Mouse (Mus musculus) heart, postnatal 0 days (tissue): ENCODE results near the gene Tenm2. TPM values are rescaled to one million over a fixed set of nuclear protein-coding genes. Genes with fewer than 3 reads are reported as not detected.

Experiments used
- ATAC-seq: fragments of 200-750 bp; cut with Nextera tagmentation; 2 replicates; pipeline ENCODE4 v1.8.0; 2017; ENCODE audit warnings: low read depth, moderate number of reproducible peaks, moderate library complexity; ENCODE audit not compliant: insufficient read depth
- DNase-seq: peaks from one replicate; pipeline ENCODE4 v3.0.0-alpha.2; 2016; ENCODE audit warnings: low spot score
- H3K27ac ChIP-seq: fragments of 300-500 bp; sonication (generic); 2 replicates; pipeline ENCODE4 v1.5.1; 2014; ENCODE audit warnings: low read depth, mild to moderate bottlenecking
- H3K27me3 ChIP-seq: fragments of 300-500 bp; sonication (generic); 2 replicates; pipeline ENCODE4 v1.6.1; 2014; ENCODE audit warnings: low read length, mixed read lengths; ENCODE audit not compliant: control insufficient read depth, insufficient read depth
- H3K36me3 ChIP-seq: fragments of 300-500 bp; sonication (generic); replicated peaks from 2 replicates; pipeline ENCODE4 v1.6.1; 2014; ENCODE audit warnings: low read length, mixed read lengths; ENCODE audit not compliant: control insufficient read depth, insufficient read depth
- H3K4me1 ChIP-seq: fragments of 300-500 bp; sonication (generic); 2 replicates; pipeline ENCODE4 v1.6.1; 2014; ENCODE audit warnings: antibody characterized with exemption; ENCODE audit not compliant: control insufficient read depth, insufficient read depth
- H3K4me2 ChIP-seq: fragments of 300-500 bp; sonication (generic); 2 replicates; pipeline ENCODE4 v1.6.1; 2014; ENCODE audit warnings: low read depth, mild to moderate bottlenecking, low read length, moderate library complexity
- H3K4me3 ChIP-seq: fragments of 300-500 bp; sonication (generic); 2 replicates; pipeline ENCODE4 v1.5.1; 2014; ENCODE audit warnings: low read depth, low read length
- H3K9ac ChIP-seq: fragments of 300-500 bp; sonication (generic); replicated peaks from 2 replicates; pipeline ENCODE4 v1.6.1; 2014; ENCODE audit warnings: low read depth, low read length, mixed read lengths
- H3K9me3 ChIP-seq: fragments of 300-500 bp; sonication (generic); replicated peaks from 2 replicates; pipeline ENCODE4 v1.6.1; 2016; ENCODE audit warnings: low read length; ENCODE audit not compliant: control insufficient read depth
- CTCF ChIP-seq: IDR thresholded peaks from 2 replicates; pipeline ENCODE4 v1.5.1; 2016; ENCODE audit warnings: antibody characterized with exemption, control low read depth, low read depth
- EP300 ChIP-seq: IDR thresholded peaks from 2 replicates; pipeline ENCODE4 v1.6.1; 2016; ENCODE audit warnings: antibody characterized with exemption, low read depth
- WGBS: fragments of 180-500 bp; shearing (Covaris S2); extraction: QIAGEN DNeasy Blood & Tissue Kit; methylation state at CpG from one replicate; pipeline ENCODE4 v1.1.7; 2014; 5-methylcytosine and 5-hydroxymethylcytosine counted together
- polyA plus RNA-seq: library from polyadenylated mRNA; unstranded; fragments of >200 nt; fragmentation: Nextera tagmentation; extraction: Ambion mirVana; gene quantifications from 2 replicates; pipeline ENCODE4 v1.2.1, GENCODE M21; 2015
- total RNA-seq: library from RNA; depleted of rRNA; stranded (reverse); fragments of >200 nt; gene quantifications from 2 replicates; pipeline ENCODE4 v1.2.3, GENCODE M21; 2014; ENCODE audit warnings: low replicate concordance

Gene Tenm2
- total and polyA plus RNA-seq, 2 experiments from 2014 or later, result 0.14 to 0.95 TPM

DNA sequence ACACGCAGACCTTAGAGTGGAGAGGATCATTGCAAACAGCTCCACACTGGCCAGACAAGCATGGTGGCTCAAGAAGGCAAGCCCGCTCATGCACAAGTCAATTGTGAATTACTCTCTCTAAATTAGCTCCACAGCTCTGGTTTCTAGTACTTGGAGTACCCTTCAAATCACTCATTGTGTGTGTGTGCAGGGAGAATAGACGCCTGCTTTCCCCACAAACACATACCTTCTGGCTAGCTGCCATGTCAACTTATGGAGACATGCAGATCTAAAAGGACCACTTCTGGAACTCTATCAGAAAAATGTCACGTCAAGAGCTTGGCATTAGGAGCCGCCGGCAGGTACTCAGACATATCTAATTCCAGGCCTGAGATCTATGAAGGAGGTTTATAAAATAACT lies 14.8 kb downstream of the Tenm2 start:
- Histone ChIP-seq H3K4me2 (no peak overlapping the region), H3K9ac (no peak overlapping the region), H3K4me3 (no peak overlapping the region), H3K36me3 (no peaks in the 10 kb centered on the region), H3K4me1 (0 out of 2 replicates have a peak, but pooled peaks cover 3% of the 10 kb centered on the region), H3K27me3 (peaks cover 14% of the 10 kb centered on the region; the same call in 1 of the 2 replicates), H3K9me3 (no peaks in the 10 kb centered on the region), H3K27ac (no peak overlapping the region)
- ATAC-seq (no peak), DNase-seq (no peak)
- TF ChIP-seq EP300 (no peak), CTCF (no peak)
- WGBS, result 27% methylated on average over 6 of the region's 6 CpGs

DNA sequence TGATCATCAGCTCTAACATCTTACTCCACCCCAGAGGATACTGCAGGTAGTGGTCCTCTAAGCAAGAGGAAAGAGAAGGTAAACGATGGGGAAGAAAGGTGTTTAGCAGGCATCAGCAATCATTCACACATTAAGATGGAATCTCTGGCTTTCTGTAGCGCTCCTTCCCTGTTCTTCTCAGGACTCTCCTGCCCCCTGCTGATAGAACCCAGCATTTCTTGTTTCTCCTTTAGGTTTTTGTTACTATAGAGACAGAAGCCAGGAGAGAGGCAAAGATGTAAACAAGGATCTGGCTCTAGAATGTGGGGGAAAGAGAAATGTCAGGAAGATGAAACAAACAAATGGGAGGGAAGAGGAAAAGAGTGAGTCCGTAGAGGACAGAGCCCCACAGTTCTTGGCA lies 49.6 kb downstream of the Tenm2 start:
- no peak overlapping the region for H3K9ac ChIP-seq
- no peak overlapping the region for H3K27ac ChIP-seq
- H3K4me2 ChIP-seq, result no peak overlapping the region
- no peak overlapping the region for H3K4me3 ChIP-seq
- peak; percentile 43 for DNase-seq
- H3K4me1 ChIP-seq, result no peaks in the 10 kb centered on the region
- no peaks in the 10 kb centered on the region for H3K27me3 ChIP-seq
- TF ChIP-seq CTCF, result peak; percentile 77
- no peak for TF ChIP-seq EP300
- ATAC-seq, result no peak
- WGBS, result 7% methylated on average over 3 of the region's 3 CpGs
- H3K9me3 ChIP-seq, result no peaks in the 10 kb centered on the region
- no peaks in the 10 kb centered on the region for H3K36me3 ChIP-seq

DNA sequence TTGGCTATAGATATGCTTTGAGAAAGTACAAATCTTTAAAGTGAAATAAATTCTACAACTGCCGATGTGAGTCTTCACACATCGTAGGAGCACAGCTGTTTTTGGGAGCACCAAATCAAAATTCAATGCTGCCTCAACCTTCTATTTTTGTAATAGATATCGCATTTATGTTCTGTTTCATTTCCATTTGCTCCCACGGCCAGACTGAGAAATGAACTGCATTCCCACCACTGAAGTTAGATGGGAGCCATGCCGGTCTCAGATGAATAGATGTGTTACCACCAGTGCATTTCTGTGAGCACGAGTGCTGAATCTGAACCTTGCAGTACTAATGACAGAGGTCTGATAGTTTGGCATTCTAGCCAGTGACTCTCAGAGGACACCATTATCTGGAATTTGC lies 58.3 kb downstream of the Tenm2 start:
- Histone ChIP-seq H3K9me3 (no peaks in the 10 kb centered on the region), H3K9ac (no peak overlapping the region), H3K4me1 (no peaks in the 10 kb centered on the region), H3K4me2 (no peak overlapping the region), H3K27ac (no peak overlapping the region), H3K27me3 (no peaks in the 10 kb centered on the region), H3K36me3 (no peaks in the 10 kb centered on the region), H3K4me3 (no peak overlapping the region)
- ATAC-seq, result no peak
- WGBS, result 71% methylated on average over 6 of the region's 6 CpGs
- no peak for TF ChIP-seq EP300
- no peak for DNase-seq

DNA sequence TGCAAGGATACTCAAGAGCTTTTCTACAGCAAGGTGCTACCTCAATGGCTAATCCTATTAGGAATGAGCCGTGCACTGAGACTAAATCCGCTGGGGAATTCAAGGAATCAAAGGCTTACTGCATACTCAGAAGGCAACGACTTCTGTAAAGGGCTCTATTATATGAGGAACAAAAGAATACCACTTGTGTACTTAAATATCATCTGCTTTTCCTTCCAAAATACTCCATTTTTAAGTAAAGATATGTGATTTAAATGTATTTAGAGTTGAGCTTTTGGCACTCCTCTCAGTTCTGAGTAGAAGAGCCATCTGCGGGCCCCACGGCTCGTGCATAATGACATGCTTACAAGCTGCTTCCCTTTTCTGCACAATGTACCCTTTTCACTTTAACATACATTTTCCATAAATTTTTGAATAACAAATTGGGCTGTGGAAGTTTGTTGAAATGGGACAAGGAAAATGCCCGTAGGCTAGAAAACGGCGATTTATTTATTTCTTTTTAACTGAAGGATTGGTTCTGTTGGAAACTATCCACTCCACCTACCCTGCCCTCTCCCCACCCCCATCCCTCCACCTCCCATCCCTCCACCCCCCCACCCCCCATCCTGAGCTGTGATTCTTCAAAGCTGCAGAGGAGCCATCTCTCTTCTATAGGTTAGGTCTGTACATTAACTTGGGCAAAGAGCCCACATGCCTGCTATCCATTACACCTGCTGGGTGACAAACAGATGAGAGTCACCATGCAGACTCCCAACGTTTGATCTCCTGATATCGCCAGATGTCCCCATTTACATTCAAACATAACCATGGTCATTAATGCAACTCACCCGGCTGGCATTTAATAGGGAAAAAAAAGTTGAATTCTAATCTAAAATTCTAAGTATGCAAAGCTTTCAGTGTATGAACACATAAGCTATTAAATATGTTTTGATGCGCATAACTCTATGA lies 81.6 kb downstream of the Tenm2 start:
- no peak for ATAC-seq
- Histone ChIP-seq H3K9ac (no peak overlapping the region), H3K27me3 (no peaks in the 10 kb centered on the region), H3K4me1 (no peaks in the 10 kb centered on the region), H3K4me2 (no peak overlapping the region), H3K27ac (no peak overlapping the region), H3K36me3 (no peaks in the 10 kb centered on the region), H3K9me3 (no peaks in the 10 kb centered on the region), H3K4me3 (no peak overlapping the region)
- TF ChIP-seq CTCF (no peak), EP300 (no peak)
- WGBS, result 60% methylated on average over 13 of the region's 13 CpGs
- DNase-seq, result no peak

DNA sequence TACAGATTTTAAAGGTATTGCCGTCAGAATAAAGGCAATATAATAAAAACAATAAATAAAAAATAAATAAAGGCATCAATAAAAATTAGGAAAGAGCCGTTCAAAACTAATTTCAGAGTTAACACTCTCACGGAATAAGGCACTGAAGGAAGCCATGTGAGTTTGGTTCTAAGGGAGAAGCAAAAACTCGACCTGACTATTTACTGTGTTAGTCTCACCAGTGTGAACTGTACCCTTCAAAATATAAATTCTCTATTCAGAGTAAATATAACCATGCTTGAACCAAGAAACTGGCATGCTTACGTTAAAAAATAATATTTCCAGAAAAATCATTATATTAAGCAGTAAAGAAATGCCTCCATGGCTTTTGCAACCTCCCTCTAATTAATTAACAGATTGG lies 82.4 kb downstream of the Tenm2 start:
- DNase-seq (no peak), ATAC-seq (no peak)
- H3K27me3 ChIP-seq, result no peaks in the 10 kb centered on the region
- no peak overlapping the region for H3K4me2 ChIP-seq
- H3K36me3 ChIP-seq, result no peaks in the 10 kb centered on the region
- H3K27ac ChIP-seq, result no peak overlapping the region
- H3K4me1 ChIP-seq, result no peaks in the 10 kb centered on the region
- no peaks in the 10 kb centered on the region for H3K9me3 ChIP-seq
- WGBS, result 71% methylated on average over 5 of the region's 5 CpGs
- no peak overlapping the region for H3K4me3 ChIP-seq
- no peak for TF ChIP-seq EP300
- TF ChIP-seq CTCF, result no peak
- H3K9ac ChIP-seq, result no peak overlapping the region
